Mouse (Mus musculus) liver (tissue): Measurements from ENCODE around the gene Tmem185b.

Experiments used
- DNase-seq: peaks from one replicate; pipeline ENCODE4 v3.0.0-alpha.2; 2020; ENCODE audit warnings: mixed read lengths

Tmem185b gene

DNA sequence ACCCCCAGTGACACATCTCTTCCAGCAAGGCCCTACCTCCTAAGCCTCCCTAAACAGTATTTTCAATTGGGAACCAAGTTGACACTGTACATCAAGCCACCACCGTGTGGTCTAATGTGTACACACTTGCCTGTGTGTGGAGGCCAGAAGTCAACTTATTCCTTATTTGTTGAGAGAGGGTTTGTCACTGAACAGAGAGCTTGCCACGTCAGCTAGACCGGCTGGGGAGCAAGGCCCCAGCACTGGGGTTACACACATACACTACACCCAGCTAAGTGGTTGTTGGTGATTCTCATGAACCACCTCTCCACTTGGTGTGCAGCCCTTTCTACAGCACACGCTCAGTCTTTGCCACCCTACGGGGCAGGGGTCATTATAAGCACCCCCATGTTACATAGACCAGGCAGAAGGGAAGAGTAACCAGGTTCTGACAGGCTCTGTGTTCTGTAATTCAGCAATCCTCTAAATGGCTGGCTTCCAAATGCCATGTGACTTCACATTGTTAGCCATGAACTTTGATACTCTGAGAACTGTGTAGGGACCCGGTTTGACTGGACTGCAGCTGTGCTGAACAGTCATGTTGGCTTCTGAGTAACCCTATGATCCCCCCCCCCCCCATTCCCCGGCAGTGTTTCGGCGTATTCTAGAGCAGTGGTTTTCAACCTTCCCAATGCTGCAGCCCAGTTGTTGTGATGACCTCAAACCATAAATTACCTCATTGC is 15.0 kb downstream of the Tmem185b start:
- no peak for DNase-seq

DNA sequence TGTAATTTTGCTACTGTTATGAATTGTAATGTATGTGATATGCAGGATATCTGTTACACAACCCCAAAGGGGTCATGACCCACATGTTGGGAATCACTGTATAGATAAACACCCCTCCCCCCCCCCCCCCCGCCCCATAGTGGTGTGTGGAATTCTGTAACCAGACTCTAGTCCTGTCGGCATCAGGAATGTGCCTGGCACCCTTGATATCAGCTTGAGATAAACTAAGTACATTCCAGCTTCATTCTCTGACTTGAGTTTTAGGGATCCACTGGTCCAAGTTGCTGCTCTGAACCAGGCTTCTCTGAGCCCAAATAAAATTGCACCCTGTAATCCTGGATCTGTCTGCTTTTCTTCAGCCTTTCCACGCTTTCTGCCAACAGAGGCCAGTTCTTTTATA is 15.6 kb downstream of the Tmem185b start:
- no peak for DNase-seq

DNA sequence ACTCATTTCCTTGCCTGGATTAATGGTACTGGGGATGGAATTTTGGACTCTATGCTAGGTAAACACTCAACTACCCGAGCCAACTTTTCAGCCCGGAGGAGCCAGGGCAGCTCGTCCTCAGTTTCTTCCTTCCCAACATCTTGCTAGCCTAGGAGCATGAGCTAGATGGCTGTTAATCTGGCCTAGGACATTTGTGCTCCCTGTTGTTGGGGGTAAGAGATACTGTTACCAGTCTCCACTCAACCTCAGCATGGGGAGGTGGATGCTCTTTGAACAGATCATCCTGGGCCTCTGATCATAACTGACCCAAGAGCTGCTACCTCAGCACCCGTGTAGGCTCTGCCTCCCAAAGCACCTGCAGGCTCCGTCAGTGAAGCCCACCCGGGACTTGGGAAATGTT is 17.4 kb downstream of the Tmem185b start:
- DNase-seq: no peak

DNA sequence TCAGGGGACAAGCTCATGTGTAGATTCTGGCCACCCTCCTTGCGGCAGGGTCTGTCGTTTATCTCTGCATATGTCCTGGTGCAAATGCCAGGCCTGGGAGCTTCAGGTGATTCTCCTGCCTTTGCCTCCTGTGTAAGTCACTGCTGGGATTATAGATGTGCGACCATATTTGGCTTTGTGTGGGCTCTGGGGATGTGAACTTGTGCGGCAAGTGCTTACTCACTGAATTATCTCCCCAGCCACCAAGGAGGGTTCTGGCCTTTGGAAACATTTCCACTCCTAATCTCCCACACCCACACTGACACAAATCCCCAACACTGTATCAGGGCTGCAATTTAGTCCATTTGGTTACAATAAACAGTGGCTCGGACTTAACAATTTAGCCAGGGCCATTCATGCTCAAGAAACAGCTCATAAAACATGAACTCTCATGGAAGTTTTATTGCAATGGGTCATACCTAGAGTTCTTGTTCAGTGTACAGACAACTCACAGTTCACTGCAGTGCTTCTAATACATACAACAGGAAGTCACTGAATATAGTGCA is 18.7 kb downstream of the Tmem185b start:
- DNase-seq: no peak

DNA sequence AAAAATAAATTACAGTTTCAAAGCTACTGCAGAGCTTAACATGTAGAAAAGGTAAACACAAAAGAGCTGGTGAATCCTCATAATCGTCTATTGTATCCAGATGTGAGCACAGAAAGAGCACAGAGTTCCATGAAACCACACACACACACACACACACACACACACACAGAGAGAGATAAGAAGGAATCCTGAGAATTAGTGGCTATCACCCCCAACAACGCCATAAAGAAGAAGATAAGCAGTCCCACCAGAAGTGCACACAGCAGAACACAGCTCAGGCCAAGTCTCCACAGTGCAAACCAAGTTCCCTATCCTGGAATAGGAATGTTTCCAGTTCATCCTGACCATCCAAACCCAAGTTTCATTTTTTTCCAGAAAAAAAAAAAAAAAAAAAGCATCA is 19.2 kb downstream of the Tmem185b start:
- DNase-seq: no peak

DNA sequence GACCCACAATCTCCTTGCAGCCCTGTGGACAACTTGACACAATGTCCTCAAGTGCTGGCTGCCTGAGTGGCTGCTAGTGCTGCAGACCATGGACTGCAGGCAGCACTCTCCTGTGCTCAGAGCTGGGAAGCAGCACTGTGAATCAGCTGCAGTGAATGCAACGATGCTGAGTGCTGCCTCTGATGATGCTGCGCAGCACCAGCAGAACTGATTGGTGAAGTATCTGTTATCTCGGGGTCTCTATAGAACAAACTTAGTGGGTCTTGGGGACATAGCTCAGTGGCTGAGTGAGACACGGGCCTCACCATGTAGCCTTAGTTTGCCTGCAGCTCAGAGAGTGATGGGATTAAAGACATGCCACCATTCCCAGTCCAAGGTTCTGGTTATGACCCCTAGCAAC is 19.7 kb downstream of the Tmem185b start:
- no peak for DNase-seq

DNA sequence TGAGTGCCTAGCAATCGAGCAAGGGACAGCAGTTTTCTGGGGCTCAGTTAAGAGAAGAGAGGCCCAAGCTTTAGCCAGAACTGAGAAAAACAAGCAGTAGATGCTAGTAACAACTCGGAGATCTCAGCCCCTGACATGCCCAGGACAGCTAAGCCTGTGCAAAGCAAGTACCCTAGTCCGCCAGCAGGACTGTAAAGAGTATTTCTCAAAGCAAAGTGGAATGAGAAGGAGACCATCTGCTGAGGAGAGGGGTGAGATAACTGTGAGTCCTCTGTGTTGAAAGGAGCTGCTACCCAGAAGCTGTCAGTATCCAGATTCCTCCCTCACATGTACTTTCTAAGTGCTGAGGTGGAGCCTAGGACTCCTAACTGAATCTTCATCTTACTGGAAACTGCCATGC is 20.5 kb downstream of the Tmem185b start:
- no peak for DNase-seq

DNA sequence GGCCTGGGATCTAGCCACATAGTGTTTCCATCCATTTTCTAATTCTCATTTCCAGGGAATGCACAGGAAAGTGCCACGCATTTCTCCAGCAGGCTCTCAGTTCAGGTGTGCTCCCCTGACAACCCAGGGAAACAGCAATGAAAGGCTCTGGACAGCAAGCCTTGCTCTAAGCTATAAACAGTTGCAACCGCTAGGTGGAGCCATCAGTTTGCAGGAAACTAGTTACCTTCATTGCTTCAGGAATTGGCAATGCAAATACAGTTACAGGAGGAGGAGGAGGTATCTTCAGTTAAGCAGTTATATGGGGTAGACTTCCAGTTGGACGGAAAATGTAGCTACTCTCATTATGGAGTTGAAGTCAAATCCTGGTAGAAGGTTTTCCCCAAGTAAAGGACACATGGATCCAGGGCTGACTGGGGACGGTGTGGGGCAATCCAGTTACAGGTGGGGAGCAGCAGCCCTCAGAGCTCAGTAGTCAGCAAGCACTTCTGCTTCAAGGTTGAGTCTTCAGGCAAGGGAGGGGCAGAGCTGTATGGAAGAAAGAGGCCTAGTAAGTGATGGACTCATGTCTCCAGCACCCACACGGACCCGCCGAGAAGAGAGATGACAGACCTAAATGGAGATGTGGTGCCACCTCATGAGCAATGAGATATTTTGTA is 22.8 kb downstream of the Tmem185b start:
- peak; percentile 73 for DNase-seq

DNA sequence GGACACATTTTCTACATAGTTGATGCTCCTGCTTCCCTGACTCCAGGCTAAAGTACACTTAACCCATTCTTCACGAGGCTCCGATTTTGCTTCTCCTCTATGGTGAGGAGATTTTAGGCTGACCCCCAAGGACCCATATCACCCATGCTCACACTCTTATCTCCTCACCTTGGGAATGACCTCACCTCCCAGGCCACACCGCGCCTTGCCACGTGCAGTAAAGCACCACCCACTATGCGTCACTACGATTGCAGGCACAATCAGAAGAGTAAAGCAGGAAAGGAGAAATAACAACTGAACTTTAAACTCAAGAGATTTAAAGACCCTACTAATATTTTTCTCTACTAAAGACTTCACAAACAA is 23.3 kb downstream of the Tmem185b start:
- DNase-seq: no peak

DNA sequence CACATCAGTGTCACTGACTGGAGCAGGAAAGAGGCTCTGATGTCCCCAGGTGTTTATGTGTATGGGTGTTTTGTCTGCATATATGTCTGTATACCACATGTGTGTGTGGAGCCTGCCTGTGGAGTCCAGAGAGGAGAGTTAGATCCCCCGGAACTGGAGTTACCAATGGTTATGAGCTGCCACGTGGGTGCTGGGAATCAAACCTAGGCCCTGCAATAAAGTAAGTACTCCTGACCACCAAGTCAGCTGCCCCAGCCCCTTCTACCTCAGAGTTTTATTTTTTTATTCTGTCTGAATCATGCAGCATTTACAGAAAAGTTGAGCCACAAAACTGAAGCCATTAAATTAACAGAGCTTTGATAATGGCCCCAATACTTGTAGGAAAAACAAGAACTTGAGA is 24.1 kb downstream of the Tmem185b start:
- DNase-seq: no peak

DNA sequence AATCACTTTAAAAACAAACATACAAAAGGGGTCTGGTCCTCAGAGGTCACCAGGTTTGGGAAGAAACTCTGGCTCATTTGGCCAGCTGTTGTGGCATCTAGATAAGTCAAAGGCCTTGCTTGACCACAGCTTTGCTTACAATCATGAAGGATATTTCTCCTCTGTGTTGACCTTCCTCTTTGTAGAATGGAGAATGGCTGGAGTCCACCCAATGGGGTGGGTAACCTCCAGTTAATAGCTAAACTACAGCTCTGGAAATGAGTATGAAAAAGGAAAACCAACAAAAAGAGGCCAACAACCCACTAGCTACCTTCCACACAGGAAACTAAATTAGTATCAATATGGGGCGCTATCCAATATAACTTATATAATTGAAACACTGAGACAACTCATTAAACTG is 25.7 kb downstream of the Tmem185b start:
- no peak for DNase-seq

DNA sequence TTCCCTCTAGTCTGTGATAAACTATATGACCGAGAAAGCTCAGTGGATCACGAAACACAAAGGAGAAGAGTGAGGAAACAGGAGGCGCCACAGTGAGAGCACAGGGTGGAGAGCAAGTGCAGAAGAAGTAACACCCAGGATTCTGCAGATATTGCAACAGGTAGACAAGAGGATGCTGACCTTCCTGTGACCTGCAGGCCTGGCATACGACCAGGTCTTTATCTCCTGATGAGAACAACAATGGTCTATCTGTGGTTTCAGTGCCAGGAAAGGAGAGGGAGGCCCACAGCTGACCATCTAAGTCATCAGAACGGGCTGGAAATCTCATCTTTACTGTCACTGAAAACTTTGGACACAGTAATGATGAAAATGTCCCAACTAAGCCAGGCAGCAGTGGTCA is 29.7 kb downstream of the Tmem185b start:
- no peak for DNase-seq

DNA sequence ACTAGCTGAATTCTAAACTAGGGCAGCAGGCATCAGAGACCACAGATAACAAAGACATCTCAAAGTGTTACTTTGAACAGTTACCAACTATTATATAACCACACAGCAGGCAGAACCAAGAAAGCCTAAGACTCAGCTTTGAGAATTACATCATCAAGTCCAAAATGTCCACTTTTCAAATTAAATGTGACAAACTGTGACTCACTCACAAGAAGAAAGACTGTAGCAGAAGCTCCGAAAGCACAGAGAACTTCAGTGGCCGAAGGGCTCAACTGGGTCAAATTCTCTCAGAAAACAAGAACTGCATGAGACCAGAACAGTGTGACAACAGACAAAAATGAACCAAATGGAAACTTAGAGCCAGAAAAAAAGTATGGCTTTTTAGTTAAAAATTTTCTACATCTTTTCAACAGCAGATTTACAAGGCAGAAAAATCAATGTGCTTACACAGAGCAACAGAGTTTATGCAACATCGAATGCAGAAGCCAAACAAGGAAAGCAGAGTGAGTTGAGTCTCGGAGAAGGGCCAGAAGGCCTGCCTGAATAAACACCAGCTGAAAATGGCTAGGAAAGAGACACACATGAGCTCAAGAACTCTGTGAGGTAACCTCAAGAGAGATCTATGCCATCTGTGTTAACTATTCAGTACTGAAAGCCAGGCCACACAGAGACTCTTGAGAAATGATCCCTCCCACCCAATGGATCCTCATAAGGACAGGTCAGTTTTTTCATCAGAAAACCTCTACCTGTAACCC is 31.9 kb downstream of the Tmem185b start:
- DNase-seq: no peak

DNA sequence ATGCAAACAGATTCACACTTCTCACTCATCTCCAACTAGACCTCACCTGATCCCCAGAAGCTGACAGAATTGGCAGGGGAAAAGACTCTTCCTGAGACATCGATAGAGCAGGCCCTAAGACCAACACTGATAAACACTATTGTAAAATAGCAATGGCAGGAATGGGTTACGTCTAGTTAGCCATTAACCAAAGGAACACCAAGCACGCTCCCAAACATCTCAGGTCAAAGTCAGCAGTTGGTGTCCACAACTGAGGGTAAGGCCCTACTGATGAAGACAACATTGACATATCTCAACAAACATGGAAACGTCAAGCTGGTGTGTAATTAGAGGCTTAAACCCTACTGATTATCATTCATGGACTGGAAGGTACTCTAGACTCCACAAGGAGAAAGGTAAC is 39.6 kb downstream of the Tmem185b start:
- no peak for DNase-seq

DNA sequence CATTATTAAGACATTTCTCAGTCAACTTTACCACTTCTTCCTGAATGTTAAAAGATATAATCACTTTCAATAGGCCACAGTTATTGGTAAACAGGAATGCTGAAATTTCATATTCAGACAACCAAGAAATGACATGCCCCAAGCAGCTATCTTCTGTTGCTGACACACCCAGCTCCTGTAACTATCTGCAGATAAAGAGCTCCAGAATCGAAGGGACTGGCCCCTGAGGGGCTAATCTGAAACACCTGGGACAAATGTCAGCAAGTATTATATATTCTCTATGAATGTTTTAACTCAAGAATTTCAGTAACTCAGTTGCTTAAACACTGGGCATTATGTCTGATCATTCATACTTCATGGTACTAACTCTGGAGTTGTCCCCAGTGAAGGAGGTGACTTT is 44.2 kb downstream of the Tmem185b start:
- peak; percentile 52 for DNase-seq
